Mouse (Mus musculus) liver, embryonic 14.5 days (tissue): ENCODE measurements around the gene Cox4i2. TPM values are rescaled to one million over a fixed set of nuclear protein-coding genes. Genes with fewer than 3 reads are reported as not detected.

Experiments
- ATAC-seq: fragments of 200-750 bp; cut with Nextera tagmentation; 2 replicates; pipeline ENCODE4 v1.8.0; 2017; ENCODE audit warnings: moderate number of reproducible peaks, mild to moderate bottlenecking, moderate library complexity; ENCODE audit not compliant: insufficient read depth
- DNase-seq, 3 experiments: peaks; one replicate each; pipeline ENCODE4 v3.0.0-alpha.2; 2012 to 2013; ENCODE audit warnings: low read depth in 3 of 3, low spot score in 3 of 3
- H3K27ac ChIP-seq: fragments of 300-500 bp; sonication (generic); 2 replicates; pipeline ENCODE4 v1.5.1; 2014; ENCODE audit warnings: moderate library complexity, mild to moderate bottlenecking, control low read depth, inconsistent platforms
- H3K27me3 ChIP-seq: fragments of 300-500 bp; sonication (generic); 2 replicates; pipeline ENCODE4 v1.6.1; 2014; ENCODE audit warnings: mild to moderate bottlenecking, low read length, moderate library complexity; ENCODE audit not compliant: control insufficient read depth, insufficient read depth
- H3K36me3 ChIP-seq: fragments of 300-500 bp; sonication (generic); replicated peaks from 2 replicates; pipeline ENCODE4 v1.6.1; 2014; ENCODE audit warnings: low read depth; ENCODE audit not compliant: control insufficient read depth, insufficient read depth
- H3K4me1 ChIP-seq, 2 experiments: fragments of 200-500 bp in 1 of 2; fragments of 300-500 bp in 1 of 2; sonication (generic) in 1 of 2; replicated peaks; 2 replicates each; pipeline ENCODE4 v1.6.1; 2012 to 2014; ENCODE audit warnings: antibody characterized with exemption in 1 of 2, inconsistent platforms in 1 of 2, low read length in 1 of 2; ENCODE audit not compliant: control insufficient read depth in 2 of 2, insufficient read depth in 2 of 2
- H3K4me2 ChIP-seq: fragments of 300-500 bp; sonication (generic); 2 replicates; pipeline ENCODE4 v1.6.1; 2014; ENCODE audit warnings: low read depth, mild to moderate bottlenecking, control low read depth, moderate library complexity
- H3K4me3 ChIP-seq, 2 experiments: fragments of 200-500 bp in 1 of 2; fragments of 300-500 bp in 1 of 2; sonication (generic) in 1 of 2; 2 replicates each; pipeline ENCODE4 v1.5.1; 2012 to 2014; ENCODE audit warnings: low read depth in 2 of 2, low read length in 2 of 2, mild to moderate bottlenecking in 2 of 2, control low read depth in 1 of 2, inconsistent platforms in 1 of 2, moderate library complexity in 1 of 2; ENCODE audit not compliant: insufficient read depth in 1 of 2
- H3K9ac ChIP-seq: fragments of 300-500 bp; sonication (generic); replicated peaks from 2 replicates; pipeline ENCODE4 v1.6.1; 2014; ENCODE audit warnings: mild to moderate bottlenecking, control low read depth, moderate library complexity
- H3K9me3 ChIP-seq: fragments of 300-500 bp; sonication (generic); 2 replicates; pipeline ENCODE4 v1.6.1; 2016; ENCODE audit warnings: low read length, mixed read lengths; ENCODE audit not compliant: control insufficient read depth
- CTCF ChIP-seq: IDR thresholded peaks from 2 replicates; pipeline ENCODE4 v1.5.1; 2016; ENCODE audit warnings: antibody characterized with exemption, low read depth, control low read depth
- EP300 ChIP-seq: IDR thresholded peaks from 2 replicates; pipeline ENCODE4 v1.6.1; 2016; ENCODE audit warnings: antibody characterized with exemption, low read depth
- WGBS: fragments of 180-500 bp; shearing (Covaris S2); extraction: QIAGEN DNeasy Blood & Tissue Kit; methylation state at CpG from one replicate; pipeline ENCODE4 v1.1.7; 2014; ENCODE audit not compliant: insufficient replicate concordance; 5-methylcytosine and 5-hydroxymethylcytosine counted together
- polyA plus RNA-seq, 2 experiments: library from polyadenylated mRNA; depleted of rRNA in 1 of 2; stranded (reverse) in 1 of 2; unstranded in 1 of 2; fragments of >200 nt; fragmentation: Nextera tagmentation in 1 of 2; extraction: Ambion mirVana in 1 of 2; gene quantifications; 2 replicates each; pipeline versions ENCODE4 v1.2.1 to v1.2.3; 2012 to 2014

Gene Cox4i2
- polyA plus RNA-seq, 2 experiments: 0.51 to 0.92 TPM

GRCm38 (mm10) chr2:152723651-152724331 lies 30.2 kb upstream of the Cox4i2 start:
- no peak for TF ChIP-seq EP300
- no peak for TF ChIP-seq CTCF
- H3K4me2 ChIP-seq: peak overlapping the region; percentile 40
- H3K36me3 ChIP-seq: no peaks in the 10 kb centered on the region
- peak overlapping the region in 1 of 2 experiments; percentile 20; a peak in 1 of 4 replicates for H3K4me3 ChIP-seq
- H3K27ac ChIP-seq: no peak overlapping the region
- H3K9me3 ChIP-seq: no peaks in the 10 kb centered on the region
- H3K27me3 ChIP-seq: peaks cover 27% of the 10 kb centered on the region
- H3K4me1 ChIP-seq: peaks cover 0 to 12% of the 10 kb centered on the region in 2 experiments; a peak in 2 of 4 replicates
- DNase-seq: no peak
- ATAC-seq: no peak
- 4% methylated on average over 37 of the region's 37 CpGs for WGBS
- H3K9ac ChIP-seq: no peak overlapping the region

GRCm38 (mm10) chr2:152724332-152724723 lies 29.6 kb upstream of the Cox4i2 start:
- H3K27me3 ChIP-seq: peaks cover 27% of the 10 kb centered on the region
- ATAC-seq (no peak), DNase-seq (no peak)
- no peaks in the 10 kb centered on the region for H3K36me3 ChIP-seq
- no peak overlapping the region for H3K27ac ChIP-seq
- H3K9ac ChIP-seq: no peak overlapping the region
- H3K9me3 ChIP-seq: no peaks in the 10 kb centered on the region
- TF ChIP-seq CTCF: no peak
- no peak for TF ChIP-seq EP300
- WGBS: 49% methylated on average over 3 of the region's 3 CpGs
- peaks cover 0 to 18% of the 10 kb centered on the region in 2 experiments; a peak in 2 of 4 replicates for H3K4me1 ChIP-seq
- no peak overlapping the region for H3K4me3 ChIP-seq
- H3K4me2 ChIP-seq: peak overlapping the region; percentile 40; the same call in 1 of the 2 replicates

- H3K27ac ChIP-seq: no peak overlapping the region
- TF ChIP-seq EP300: no peak
- no peak for TF ChIP-seq CTCF
- no peak overlapping the region for H3K4me2 ChIP-seq
- no peaks in the 10 kb centered on the region for H3K36me3 ChIP-seq
- no peaks in the 10 kb centered on the region for H3K9me3 ChIP-seq
- H3K4me3 ChIP-seq: no peak overlapping the region
- H3K27me3 ChIP-seq: peaks cover 27% of the 10 kb centered on the region
- H3K9ac ChIP-seq: no peak overlapping the region
- ATAC-seq: no peak
- peaks cover 0 to 26% of the 10 kb centered on the region in 2 experiments; a peak in 2 of 4 replicates for H3K4me1 ChIP-seq
- no peak for DNase-seq
- WGBS: 67% methylated on average over 15 of the region's 15 CpGs
These were observed 28.7 kb upstream of the Cox4i2 start for GRCm38 (mm10) chr2:152725178-152725750.

GRCm38 (mm10) chr2:152726213-152726612 lies 27.8 kb upstream of the Cox4i2 start:
- Histone ChIP-seq H3K36me3 (no peaks in the 10 kb centered on the region), H3K27ac (no peak overlapping the region), H3K4me3 (no peak overlapping the region), H3K4me2 (no peak overlapping the region), H3K9ac (no peak overlapping the region), H3K27me3 (peaks cover 27% of the 10 kb centered on the region), H3K4me1 (peaks cover 0 to 26% of the 10 kb centered on the region in 2 experiments; a peak in 2 of 4 replicates), H3K9me3 (no peaks in the 10 kb centered on the region)
- TF ChIP-seq EP300: no peak
- TF ChIP-seq CTCF: no peak
- 71% methylated on average over 6 of the region's 6 CpGs for WGBS
- DNase-seq (no peak), ATAC-seq (no peak)

- ATAC-seq: no peak
- Histone ChIP-seq H3K36me3 (no peaks in the 10 kb centered on the region), H3K4me1 (peaks cover 0 to 26% of the 10 kb centered on the region in 2 experiments; a peak in 2 of 4 replicates), H3K9ac (no peak overlapping the region), H3K4me3 (no peak overlapping the region), H3K4me2 (no peak overlapping the region), H3K9me3 (no peaks in the 10 kb centered on the region), H3K27ac (no peak overlapping the region), H3K27me3 (peaks cover 27% of the 10 kb centered on the region)
- WGBS: 40% methylated on average over 6 of the region's 6 CpGs
- no peak for DNase-seq
- TF ChIP-seq EP300 (no peak), CTCF (no peak)
These were observed 27.1 kb upstream of the Cox4i2 start for GRCm38 (mm10) chr2:152726751-152727335.
